Mouse (Mus musculus) macrophage (primary cell): Measurements from ENCODE around the gene Zbtb16. TPM values are rescaled to one million over a fixed set of nuclear protein-coding genes. Genes with fewer than 3 reads are reported as not detected.

Experiments used
- H3K27ac ChIP-seq: fragments of 350-480 bp; formaldehyde crosslinking; 2 replicates; pipeline ENCODE4 v1.9.0; 2021
- H3K36me3 ChIP-seq: fragments of 350-480 bp; formaldehyde crosslinking; 2 replicates; pipeline ENCODE4 v1.9.0; 2021; ENCODE audit errors: inconsistent target
- H3K4me3 ChIP-seq: fragments of 350-480 bp; formaldehyde crosslinking; 2 replicates; pipeline ENCODE4 v1.9.0; 2021; ENCODE audit errors: inconsistent target
- H3K79me2 ChIP-seq: fragments of 350-480 bp; formaldehyde crosslinking; 2 replicates; pipeline ENCODE4 v1.9.0; 2021; ENCODE audit errors: inconsistent target
- WGBS: methylation state at CpG from one replicate; pipeline ENCODE4 v1.1.7; 2026; ENCODE audit warnings: inconsistent platforms; ENCODE audit not compliant: missing documents; 5-methylcytosine and 5-hydroxymethylcytosine counted together
- polyA plus RNA-seq: library from polyadenylated mRNA; stranded (reverse); fragments of 250-400 nt; gene quantifications from 3 replicates; pipeline ENCODE4 v1.2.4, GENCODE M21; 2018; ENCODE audit warnings: inconsistent platforms

Gene Zbtb16
- polyA plus RNA-seq, 1 experiment from 2014 or later: 0.62 TPM

DNA sequence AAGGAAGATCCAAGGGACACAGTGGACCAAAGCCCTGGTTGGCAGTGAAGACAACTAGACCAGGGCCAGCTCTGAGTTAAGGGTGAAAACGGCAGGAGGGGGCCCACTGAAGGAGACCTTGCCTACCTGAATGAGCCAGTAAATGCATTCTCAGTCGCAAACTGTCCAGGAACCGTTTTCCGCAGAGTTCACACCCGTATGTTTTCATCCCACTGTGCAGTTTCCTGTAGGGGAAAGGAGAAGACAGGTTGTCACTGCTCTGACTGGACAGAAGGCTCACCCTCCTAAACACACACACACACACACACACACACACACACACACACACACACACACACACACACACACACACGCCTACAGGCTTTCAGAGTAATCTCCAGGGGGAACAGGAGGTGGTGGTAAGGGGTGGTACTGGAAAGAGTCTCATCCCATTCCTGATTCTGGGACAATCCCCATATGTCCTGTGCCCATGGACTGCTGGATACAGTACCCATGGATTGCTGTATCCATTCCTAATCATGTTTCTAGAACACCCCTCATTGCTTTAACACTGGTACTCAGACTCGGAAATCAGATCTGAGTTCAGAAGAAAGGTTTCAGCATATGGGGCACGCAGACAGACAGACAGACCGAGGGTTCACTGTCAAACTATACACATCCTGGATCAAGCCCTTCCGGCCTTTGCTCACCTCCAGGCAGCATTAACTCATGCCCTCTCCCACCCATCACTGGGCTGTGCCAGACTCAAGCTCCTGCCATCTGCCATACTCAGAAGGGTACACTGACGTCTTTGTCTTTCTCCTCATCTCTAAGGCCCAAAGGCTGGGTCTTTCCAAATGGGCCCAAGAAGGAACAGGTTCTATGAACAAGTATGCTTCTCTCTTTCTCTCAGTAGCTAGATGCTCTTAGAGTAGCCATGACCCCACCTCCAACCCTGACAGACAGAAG is 92.4 kb downstream of the Zbtb16 start:
- H3K79me2 ChIP-seq: no peaks in the 10 kb centered on the region
- WGBS: 92% methylated on average over 10 of the region's 11 CpGs
- no peaks in the 10 kb centered on the region for H3K36me3 ChIP-seq
- H3K27ac ChIP-seq: no peak overlapping the region
- H3K4me3 ChIP-seq: no peak overlapping the region

DNA sequence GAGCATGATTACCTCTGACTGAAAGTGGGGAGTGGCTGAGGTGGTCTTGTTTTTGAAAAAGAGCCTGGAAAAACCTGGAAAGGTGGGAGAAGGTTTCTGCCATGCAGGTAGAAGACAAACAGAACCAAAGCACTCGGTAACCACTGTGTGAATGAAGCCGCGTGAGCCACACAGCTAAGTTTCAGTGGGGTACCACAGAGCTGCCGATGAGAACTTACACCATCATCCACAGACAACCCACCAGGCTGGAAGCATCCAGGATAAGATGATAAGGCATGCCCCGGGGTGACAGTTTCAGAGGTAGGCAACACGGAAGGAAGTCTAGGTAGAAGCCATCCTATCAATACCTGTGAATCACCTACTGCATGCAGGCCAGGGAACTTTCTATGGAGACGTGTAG is 93.9 kb downstream of the Zbtb16 start:
- H3K4me3 ChIP-seq: no peak overlapping the region
- no peak overlapping the region for H3K27ac ChIP-seq
- WGBS: 93% methylated on average over 7 of the region's 7 CpGs
- H3K79me2 ChIP-seq: no peaks in the 10 kb centered on the region
- H3K36me3 ChIP-seq: no peaks in the 10 kb centered on the region

DNA sequence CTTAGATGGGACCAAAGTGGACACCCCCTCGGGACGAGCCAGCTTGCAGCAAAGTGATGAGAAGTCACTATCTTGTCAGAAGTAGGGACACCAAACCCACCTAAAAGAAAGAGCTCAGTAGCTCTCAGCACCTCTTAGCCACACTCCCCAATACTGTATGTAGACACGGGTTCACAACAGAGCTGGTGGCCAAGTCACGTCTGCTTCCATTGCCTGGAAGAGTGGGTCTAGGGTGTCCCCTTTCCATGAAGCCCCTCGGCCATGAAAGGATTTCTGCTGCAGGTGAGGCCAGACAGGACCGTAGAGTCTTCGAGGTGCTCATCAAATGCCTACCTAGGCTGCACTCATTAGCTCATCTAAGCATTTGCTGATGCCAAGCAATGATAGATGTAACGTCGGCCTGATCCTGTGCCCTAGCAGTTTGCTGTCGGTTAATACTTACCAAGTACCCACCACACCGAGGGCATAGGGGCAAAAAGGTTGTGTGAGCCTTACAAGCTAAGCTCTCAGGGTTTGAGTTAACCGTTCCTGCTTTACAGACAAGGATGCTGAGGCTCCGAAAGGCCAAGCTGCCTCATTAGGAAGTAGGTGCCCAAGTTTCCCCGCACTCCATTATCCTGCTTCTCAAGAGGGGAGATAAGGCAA is 94.5 kb downstream of the Zbtb16 start:
- no peaks in the 10 kb centered on the region for H3K79me2 ChIP-seq
- 97% methylated on average over 14 of the region's 14 CpGs for WGBS
- H3K36me3 ChIP-seq: no peaks in the 10 kb centered on the region
- H3K4me3 ChIP-seq: no peak overlapping the region
- H3K27ac ChIP-seq: no peak overlapping the region

DNA sequence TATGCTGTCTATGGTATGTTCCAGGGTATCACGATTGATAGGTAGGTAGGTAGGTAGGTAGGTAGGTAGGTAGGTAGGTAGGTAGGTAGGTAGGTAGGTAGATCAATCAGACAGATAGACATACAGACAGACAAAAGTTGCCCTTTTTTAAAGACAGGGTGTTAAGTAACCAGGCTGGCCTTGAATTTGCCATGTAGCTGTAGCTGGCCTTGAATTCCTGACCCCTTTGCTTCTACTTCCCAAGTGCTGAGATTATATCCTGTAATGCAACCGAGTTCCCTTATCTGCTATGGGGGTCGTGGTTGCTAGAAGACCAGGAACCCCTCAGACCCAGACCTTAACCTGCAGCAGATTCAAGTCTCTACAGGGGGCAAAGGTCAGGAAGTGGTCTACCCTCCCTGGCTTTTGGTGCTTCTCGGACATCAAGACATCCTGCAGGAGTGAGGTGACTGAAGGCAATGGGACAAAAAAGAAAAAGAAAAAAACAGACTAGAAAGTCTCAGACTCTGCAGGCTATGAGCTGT is 95.2 kb downstream of the Zbtb16 start:
- H3K36me3 ChIP-seq: no peaks in the 10 kb centered on the region
- H3K27ac ChIP-seq: no peak overlapping the region
- no peak overlapping the region for H3K4me3 ChIP-seq
- H3K79me2 ChIP-seq: no peaks in the 10 kb centered on the region
- whole genome bisulfite sequencing: 65% methylated on average over 4 of the region's 4 CpGs

DNA sequence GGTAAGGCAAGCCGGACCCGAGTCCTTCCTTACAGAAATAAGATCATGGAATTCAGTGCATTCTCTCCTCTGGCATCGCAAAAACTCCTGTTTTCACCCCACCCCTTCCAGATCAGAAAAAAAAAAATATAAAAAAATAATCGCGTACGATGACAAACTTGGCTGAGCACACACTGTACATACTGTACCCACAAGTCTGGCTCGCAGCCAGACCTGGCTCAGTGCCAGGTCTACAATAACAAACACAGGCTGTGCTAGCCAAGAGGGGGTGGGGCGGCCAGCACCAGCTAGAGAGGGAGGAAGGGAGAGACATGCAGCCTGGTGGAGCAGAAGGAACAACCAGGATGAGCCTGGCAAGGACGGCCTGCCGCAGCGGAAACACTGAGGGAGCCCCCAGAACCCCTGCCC is 95.9 kb downstream of the Zbtb16 start:
- Histone ChIP-seq H3K79me2 (no peaks in the 10 kb centered on the region), H3K4me3 (no peak overlapping the region), H3K36me3 (no peaks in the 10 kb centered on the region), H3K27ac (no peak overlapping the region)
- 4% methylated on average over 11 of the region's 11 CpGs for WGBS

DNA sequence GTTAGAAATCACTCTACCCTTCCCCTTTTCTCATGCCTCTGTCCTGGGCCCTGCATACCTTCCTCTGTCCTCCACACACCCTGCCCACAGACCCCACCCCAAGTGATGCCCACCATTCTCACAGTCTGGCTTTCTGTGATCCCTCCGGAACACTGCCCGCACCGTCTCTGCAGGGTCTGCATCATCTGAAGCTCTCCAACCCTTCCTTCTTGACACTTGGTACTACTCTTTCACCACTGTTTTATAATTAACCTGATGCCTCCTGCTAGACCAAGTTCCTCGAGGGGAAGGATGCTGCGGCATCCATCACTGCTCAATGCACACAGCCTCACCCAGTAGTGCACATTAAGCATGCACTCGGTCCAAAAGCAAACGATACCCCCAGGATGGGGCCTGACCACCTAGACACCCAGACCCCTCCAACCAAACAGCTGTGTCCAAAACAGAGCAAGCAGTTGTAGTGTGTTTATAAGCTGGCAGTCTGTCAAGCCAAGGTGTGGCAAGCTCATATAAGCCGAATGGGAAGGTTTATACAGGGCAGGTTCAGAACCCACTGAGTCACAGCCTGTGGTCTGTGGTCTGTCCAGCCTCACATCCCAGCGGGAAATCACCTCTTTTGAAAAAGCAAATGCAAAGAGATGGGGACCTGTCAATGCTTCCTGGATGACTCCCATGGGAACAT is 97.1 kb downstream of the Zbtb16 start:
- Histone ChIP-seq H3K36me3 (no peaks in the 10 kb centered on the region), H3K27ac (no peak overlapping the region), H3K4me3 (no peak overlapping the region), H3K79me2 (no peaks in the 10 kb centered on the region)
- WGBS: 84% methylated on average over 9 of the region's 9 CpGs

DNA sequence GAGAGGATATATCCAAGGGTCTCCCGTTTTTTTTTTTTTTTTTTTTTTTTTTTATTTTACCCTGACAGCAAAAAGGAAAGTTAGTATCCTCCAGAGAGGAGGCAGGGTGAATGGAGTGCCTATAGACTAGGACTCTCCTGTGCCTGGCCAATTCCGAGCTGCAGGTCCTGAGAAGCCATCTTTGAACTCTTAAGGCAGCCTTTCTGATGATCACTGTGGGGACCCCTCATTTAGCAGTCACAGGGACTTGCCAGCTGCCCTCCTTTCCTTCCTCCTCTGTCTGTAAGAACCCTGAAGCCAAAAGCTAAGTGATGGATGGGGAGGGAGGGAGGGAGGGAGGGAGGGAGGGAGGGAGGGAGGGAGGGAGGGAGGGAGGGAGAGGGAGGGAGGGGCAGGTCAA is 98.1 kb downstream of the Zbtb16 start:
- 43% methylated on average over 1 of the region's 2 CpGs for WGBS
- Histone ChIP-seq H3K4me3 (no peak overlapping the region), H3K79me2 (no peaks in the 10 kb centered on the region), H3K36me3 (no peaks in the 10 kb centered on the region), H3K27ac (no peak overlapping the region)

DNA sequence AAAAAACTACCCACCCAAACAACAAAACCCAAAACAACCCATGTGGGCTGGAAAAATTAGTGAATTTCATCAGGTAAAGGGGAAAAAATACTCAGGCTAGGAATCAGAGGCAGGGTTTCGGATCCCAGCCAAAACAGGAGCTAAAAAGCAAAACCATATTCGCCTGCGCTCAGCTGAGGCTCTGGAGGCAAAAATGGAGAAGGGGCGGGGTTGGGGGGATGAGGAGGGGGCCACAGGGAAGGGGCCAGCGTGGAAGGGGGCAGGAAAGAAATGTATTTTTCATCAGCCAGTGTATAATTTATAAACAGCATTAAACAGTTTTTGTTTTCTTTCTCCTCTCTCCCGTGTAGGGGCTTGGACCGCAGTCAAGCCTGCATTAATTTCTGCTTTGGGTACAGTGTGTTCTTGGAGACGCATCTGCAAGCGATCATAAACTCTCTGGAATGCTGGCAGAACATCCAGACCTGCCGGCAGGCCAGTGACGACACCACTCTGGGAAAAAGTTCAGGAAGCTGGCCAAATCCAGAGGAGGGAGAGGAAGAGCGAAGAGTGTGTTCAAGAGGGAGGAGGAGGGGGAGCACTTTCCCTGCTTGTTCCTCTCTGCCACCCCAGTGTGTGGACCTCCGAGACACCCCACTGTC is 98.7 kb downstream of the Zbtb16 start:
- Histone ChIP-seq H3K79me2 (no peaks in the 10 kb centered on the region), H3K36me3 (no peaks in the 10 kb centered on the region), H3K4me3 (no peak overlapping the region), H3K27ac (no peak overlapping the region)
- WGBS: 45% methylated on average over 12 of the region's 13 CpGs

DNA sequence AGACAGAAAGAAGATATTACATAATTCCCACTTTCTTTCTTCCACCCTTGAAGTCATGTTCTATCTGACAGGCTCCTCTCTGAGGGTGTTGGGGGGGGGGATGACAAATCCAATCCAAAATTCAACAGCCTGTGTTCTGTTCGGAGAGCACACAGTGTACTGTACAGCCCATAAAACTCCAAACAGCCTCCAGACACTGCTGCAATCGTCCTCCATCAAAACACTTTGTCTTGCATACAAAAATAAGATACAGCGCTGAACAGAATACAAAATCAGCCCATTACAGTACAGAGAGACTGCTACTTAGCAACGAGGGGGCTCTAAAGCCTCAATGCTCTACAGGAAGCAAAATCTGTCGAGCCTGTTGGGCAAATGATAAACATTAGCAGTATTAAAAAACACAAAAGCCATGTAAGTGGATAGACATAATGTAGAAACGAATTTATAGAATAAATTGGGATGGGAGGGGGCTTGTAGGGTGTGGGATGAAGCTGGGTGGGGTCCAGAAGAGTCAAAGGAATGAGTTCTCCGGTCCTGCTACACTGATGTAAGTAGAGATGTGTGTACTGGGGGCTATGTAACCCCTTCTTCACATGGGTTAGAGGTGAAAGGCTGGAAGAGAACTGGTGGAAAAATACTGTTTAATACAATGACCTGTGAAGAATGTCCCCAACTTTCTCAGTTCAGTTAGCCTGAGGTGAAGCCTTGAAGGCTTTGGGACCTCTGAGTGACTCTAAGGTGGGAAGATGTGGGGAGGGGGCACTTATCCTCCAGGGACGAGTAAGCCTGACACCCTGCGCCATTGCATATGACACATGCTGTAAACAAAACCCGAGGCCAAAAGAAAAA is 99.4 kb downstream of the Zbtb16 start:
- H3K27ac ChIP-seq: no peak overlapping the region
- no peak overlapping the region for H3K4me3 ChIP-seq
- 65% methylated on average over 10 of the region's 10 CpGs for WGBS
- H3K79me2 ChIP-seq: no peaks in the 10 kb centered on the region
- no peaks in the 10 kb centered on the region for H3K36me3 ChIP-seq

DNA sequence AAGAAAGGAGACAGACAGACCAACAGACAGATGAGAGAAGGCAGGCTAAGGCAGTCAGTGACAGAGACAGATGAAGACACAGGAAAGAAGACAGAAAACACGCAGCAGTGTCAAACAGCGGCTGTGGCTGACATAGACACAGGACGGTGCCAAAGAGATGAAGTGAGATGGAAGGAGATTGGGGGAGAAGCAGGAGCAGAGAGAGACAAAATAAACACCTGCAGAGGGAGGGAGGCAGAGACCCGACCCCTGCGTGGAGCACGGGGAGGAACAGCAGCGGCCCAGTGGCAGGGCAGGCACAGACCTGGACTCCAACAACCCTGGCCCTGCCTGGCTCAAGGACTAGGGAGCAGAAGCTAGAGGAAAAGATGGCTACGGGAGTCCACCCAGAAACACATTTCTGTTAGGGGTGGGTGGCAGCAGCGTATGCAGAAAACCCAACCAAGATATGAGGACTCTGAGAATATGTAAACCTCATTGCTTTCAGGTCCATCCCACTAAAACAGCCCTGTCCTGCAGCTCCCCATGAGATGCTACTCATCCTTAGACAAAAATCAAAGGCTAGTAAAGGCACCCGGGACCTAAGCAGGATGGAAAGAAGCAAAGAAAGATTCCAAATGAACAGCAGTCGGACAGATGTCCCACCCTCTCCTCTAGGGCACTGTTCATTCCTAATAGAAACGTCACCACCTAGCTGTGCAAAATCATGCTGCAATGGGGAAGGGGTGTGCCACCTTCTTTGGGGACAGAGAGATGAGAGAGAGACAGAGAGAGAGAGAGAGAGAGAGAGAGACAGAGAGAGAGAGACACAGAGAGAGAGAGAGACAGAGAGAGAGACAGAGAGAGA is 100.3 kb downstream of the Zbtb16 start:
- Histone ChIP-seq H3K36me3 (no peaks in the 10 kb centered on the region), H3K4me3 (no peak overlapping the region), H3K79me2 (no peaks in the 10 kb centered on the region), H3K27ac (no peak overlapping the region)
- 90% methylated on average over 12 of the region's 12 CpGs for WGBS

DNA sequence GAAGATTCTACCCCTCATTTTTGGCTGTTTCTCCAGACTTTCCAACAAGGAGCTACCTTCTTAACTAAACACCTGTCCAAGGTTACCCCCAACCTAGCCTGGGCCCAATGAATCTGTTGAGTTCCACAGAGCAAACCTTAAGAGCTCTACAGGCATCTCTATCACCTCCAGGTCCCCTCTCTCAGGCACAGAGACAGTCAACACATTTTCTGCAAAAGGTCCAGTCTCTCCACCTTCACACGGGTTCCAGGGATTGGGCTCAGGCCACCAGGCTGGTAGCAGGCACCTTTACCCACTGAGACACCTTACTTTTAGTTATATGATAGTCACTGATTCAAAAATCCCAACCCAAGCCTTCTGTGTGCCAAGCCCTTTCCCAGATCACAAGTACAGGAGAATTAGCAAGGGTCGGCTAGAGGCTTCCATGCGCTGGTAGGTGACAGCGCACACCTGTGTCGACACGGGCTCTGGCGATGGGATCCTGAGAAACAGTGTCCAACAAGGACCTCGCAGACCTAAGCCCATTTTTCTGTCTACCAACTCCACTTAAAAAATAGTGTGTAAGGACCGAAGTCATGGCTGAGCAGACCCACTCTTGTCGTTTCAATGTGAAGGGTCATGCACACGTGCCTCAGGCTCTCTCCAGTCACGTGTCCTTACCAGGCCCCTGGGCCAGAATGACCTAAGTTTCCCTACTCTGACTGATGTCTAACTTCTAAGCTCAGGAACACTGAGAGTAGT is 101.1 kb downstream of the Zbtb16 start:
- WGBS: 92% methylated on average over 12 of the region's 12 CpGs
- Histone ChIP-seq H3K36me3 (no peaks in the 10 kb centered on the region), H3K4me3 (no peak overlapping the region), H3K27ac (no peak overlapping the region), H3K79me2 (no peaks in the 10 kb centered on the region)

DNA sequence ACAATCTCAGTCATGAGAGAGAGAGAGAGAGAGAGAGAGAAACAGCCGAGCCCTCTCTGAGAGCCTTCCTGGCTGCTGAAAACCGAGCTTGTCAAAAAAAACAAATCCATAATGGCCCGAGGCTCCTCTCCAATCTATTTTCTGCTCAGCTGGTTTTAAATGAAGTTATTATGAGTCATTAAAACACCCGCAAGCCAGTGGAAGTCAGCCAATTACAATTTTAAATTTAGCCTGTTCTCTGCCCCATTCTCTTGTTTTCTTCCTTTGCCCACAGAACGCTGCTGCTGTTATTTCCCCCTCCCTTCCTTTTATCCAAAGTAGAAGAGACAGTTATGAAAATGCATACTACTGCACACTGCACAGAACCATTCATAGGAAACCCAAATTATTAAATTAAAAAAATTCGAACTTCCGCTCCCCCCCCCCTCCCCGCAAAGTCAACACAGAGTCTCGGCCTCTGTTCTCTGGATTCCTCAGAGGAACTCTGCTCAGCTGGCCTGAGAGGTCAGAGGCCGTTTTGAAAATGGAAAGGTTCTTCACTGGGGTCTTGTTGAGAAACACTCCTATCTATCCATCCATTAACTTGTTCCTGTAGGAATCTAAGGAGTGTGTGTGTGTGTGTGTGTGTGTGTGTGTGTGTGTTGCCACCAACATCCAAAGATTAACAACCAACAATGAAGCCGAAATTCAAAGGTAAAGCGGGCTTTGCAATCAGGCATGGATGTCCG is 102.0 kb downstream of the Zbtb16 start:
- Histone ChIP-seq H3K36me3 (no peaks in the 10 kb centered on the region), H3K79me2 (no peaks in the 10 kb centered on the region), H3K27ac (no peak overlapping the region), H3K4me3 (no peak overlapping the region)
- WGBS: 31% methylated on average over 11 of the region's 13 CpGs
